8 mouse cellular contexts compared by ENCODE assay signal in genomic region chr5:117360631-117361541, GRCm38 (mm10). TPM values are rescaled to one million over a fixed set of nuclear protein-coding genes. Genes with fewer than 3 reads are reported as not detected.
A peak's percentile ranks its signal among the peaks of the same experiment; 100 is the strongest.
DNase-seq lines count a peak whose midpoint lies in the region; ATAC-seq and TF ChIP-seq lines count a peak whose summit lies in the region.

No protein-coding gene starts in this region.

- peaks cover 17% of the 10 kb centered on the region; the same call in 1 of the 2 replicates for H3K4me1 ChIP-seq in spleen, adult 2 months (ENCODE audit: control insufficient read depth, insufficient read depth, insufficient read length)
- H3K4me1 ChIP-seq in kidney, adult 2 months (ENCODE audit: control insufficient read depth, insufficient read depth, low read length), result peaks cover 65% of the 10 kb centered on the region

- H3K27me3 ChIP-seq in spleen, adult 2 months (ENCODE audit: control insufficient read depth, insufficient read depth, low read length), result no peaks in the 10 kb centered on the region
- no peaks in the 10 kb centered on the region for H3K27me3 ChIP-seq in kidney, adult 2 months (replicated peaks; ENCODE audit: control insufficient read depth, insufficient read depth, low read length)

- no peak for TF ChIP-seq CTCF in spleen, adult 2 months (IDR thresholded peaks at IDR 0.05; ENCODE audit: extremely low read depth, insufficient read depth, insufficient read length, insufficient replicate concordance)
- no peak for TF ChIP-seq CTCF in kidney, adult 2 months (conservative IDR thresholded peaks at IDR 0.05; ENCODE audit: insufficient read depth, insufficient read length, low read depth, low read length)

- peaks cover 16% of the 10 kb centered on the region for H3K36me3 ChIP-seq in spleen, adult 2 months (ENCODE audit: control insufficient read depth, insufficient read depth, low read length)
- no peaks in the 10 kb centered on the region; the same call in 1 of the 2 replicates for H3K36me3 ChIP-seq in kidney, adult 2 months (ENCODE audit: control insufficient read depth, insufficient read depth, low read length)

- peak; percentile 2; the same call in 1 of the 2 replicates for ATAC-seq in common myeloid progenitor, adult 5-6 weeks (replicated peaks; ENCODE audit: low read depth, poor library complexity, severe bottlenecking)
- no peak for ATAC-seq in erythroblast, adult 5-6 weeks (replicated peaks; ENCODE audit: low FRiP score, poor library complexity, severe bottlenecking)

- H3K27ac ChIP-seq in spleen, adult 2 months (ENCODE audit: insufficient read depth, low read length), result peak overlapping the region; percentile 17; the same call in 1 of the 2 replicates
- H3K27ac ChIP-seq in kidney, adult 2 months (ENCODE audit: insufficient read depth, low read depth, low read length), result peak overlapping the region; percentile 89

- no peak for DNase-seq in spleen, adult 2 months (ENCODE audit: low read depth in 1 of 2, low spot score in 2 of 2)
- DNase-seq in spleen, postnatal 14 days (ENCODE audit: low spot score in 2 of 2), result no peak
- DNase-seq in kidney, adult 2 months, result peak; percentile 90
- peak; percentile 51 for DNase-seq in lung, postnatal 36 days
- DNase-seq in left cerebral cortex, adult 8-10 months (ENCODE audit: low spot score in 2 of 2), result no peak
- no peak for DNase-seq in left cerebral cortex, adult 18-20 months (ENCODE audit: low spot score in 2 of 2)

- TF ChIP-seq POLR2A in spleen, adult 2 months (IDR thresholded peaks at IDR 0.05; ENCODE audit: low read depth, low read length), result no peak
- no peak for TF ChIP-seq POLR2A in kidney, adult 2 months (IDR thresholded peaks at IDR 0.05; ENCODE audit: low read depth, low read length)

- 70% methylated on average over 13 of the region's 13 CpGs for WGBS in spleen, adult 2 months
- WGBS in kidney, adult 2 months, result 24% methylated on average over 13 of the region's 13 CpGs

- H3K4me3 ChIP-seq in spleen, adult 2 months (ENCODE audit: extremely low read depth, insufficient read depth, insufficient read length), result no peak overlapping the region
- H3K4me3 ChIP-seq in kidney, adult 2 months (ENCODE audit: insufficient read depth, low read depth, low read length), result peak overlapping the region; percentile 23

RNA-seq across cellular contexts. Expression of gene Wsb2, which starts 3.8 kb away (rescaled TPM):
- polyA plus RNA-seq in spleen, adult 2 months (2012; rRNA removed), result 43.4 and 56.1 TPM in 2 replicates
- total RNA-seq in common myeloid progenitor, adult 5-6 weeks (2017), result 19.4 and 26.6 TPM in 2 replicates
- 205 and 234 TPM in 2 replicates for polyA plus RNA-seq in kidney, adult 2 months (2012; rRNA removed)
- 100 to 1,000 TPM; 263 to 297 (median 279) TPM for total RNA-seq in left cerebral cortex, adult 8-10 months (2022)
- total RNA-seq in erythroblast, adult 5-6 weeks (2015; ENCODE audit: low replicate concordance), result 2.9 and 5.6 TPM in 2 replicates
- total RNA-seq in erythroblast, adult 5-6 weeks (2017; ENCODE audit: low replicate concordance), result 3.1 and 4.2 TPM in 2 replicates
- 100 to 1,000 TPM; 305 to 313 TPM for total RNA-seq in left cerebral cortex, adult 18-20 months (2021)

RNA-seq across cellular contexts. Expression of gene Rfc5, which starts 28.0 kb away (rescaled TPM):
- 15.7 and 18.7 TPM in 2 replicates for polyA plus RNA-seq in spleen, adult 2 months (2012; rRNA removed)
- 64.0 and 68.8 TPM in 2 replicates for total RNA-seq in common myeloid progenitor, adult 5-6 weeks (2017)
- 12.9 and 13.0 TPM in 2 replicates for polyA plus RNA-seq in kidney, adult 2 months (2012; rRNA removed)
- total RNA-seq in left cerebral cortex, adult 8-10 months (2022), result 10 to 100 TPM; 11.6 to 18.0 (median 16.3) TPM
- 10.7 and 21.7 TPM in 2 replicates for total RNA-seq in erythroblast, adult 5-6 weeks (2015; ENCODE audit: low replicate concordance)
- 12.1 and 15.8 TPM in 2 replicates for total RNA-seq in erythroblast, adult 5-6 weeks (2017; ENCODE audit: low replicate concordance)
- total RNA-seq in left cerebral cortex, adult 18-20 months (2021), result 10 to 100 TPM; 13.0 to 18.8 TPM

RNA-seq across cellular contexts. Expression of gene Vsig10, which starts 42.0 kb away (rescaled TPM):
- 10.9 and 11.0 TPM in 2 replicates for polyA plus RNA-seq in spleen, adult 2 months (2012; rRNA removed)
- total RNA-seq in common myeloid progenitor, adult 5-6 weeks (2017), result 2.7 and 3.0 TPM in 2 replicates
- 17.2 and 20.8 TPM in 2 replicates for polyA plus RNA-seq in kidney, adult 2 months (2012; rRNA removed)
- total RNA-seq in left cerebral cortex, adult 8-10 months (2022), result 1 to 10 TPM; 1.7 to 3.6 (median 2.1) TPM
- total RNA-seq in erythroblast, adult 5-6 weeks (2015; ENCODE audit: low replicate concordance), result 0.84 TPM in 1 of 2 replicates, not detected in the other
- total RNA-seq in erythroblast, adult 5-6 weeks (2017; ENCODE audit: low replicate concordance), result 0.70 and 2.7 TPM in 2 replicates
- total RNA-seq in left cerebral cortex, adult 18-20 months (2021), result 1 to 10 TPM; 1.8 to 2.2 TPM

RNA-seq across cellular contexts. Expression of gene Ksr2, which starts 52.9 kb away (rescaled TPM):
- 0.30 and 0.43 TPM in 2 replicates for polyA plus RNA-seq in spleen, adult 2 months (2012; rRNA removed)
- under 0.01 and 0.19 TPM in 2 replicates for total RNA-seq in common myeloid progenitor, adult 5-6 weeks (2017)
- polyA plus RNA-seq in kidney, adult 2 months (2012; rRNA removed), result 1.6 and 1.9 TPM in 2 replicates
- 10 to 100 TPM; 40.3 to 43.9 (median 41.3) TPM for total RNA-seq in left cerebral cortex, adult 8-10 months (2022)
- total RNA-seq in erythroblast, adult 5-6 weeks (2015; ENCODE audit: low replicate concordance), result 0.21 TPM in 1 of 2 replicates, not detected in the other
- under 0.01 TPM in 1 of 2 replicates, not detected in the other for total RNA-seq in erythroblast, adult 5-6 weeks (2017; ENCODE audit: low replicate concordance)
- total RNA-seq in left cerebral cortex, adult 18-20 months (2021), result 10 to 100 TPM; 33.2 to 35.2 TPM

Comparison
In these comparisons a context has a peak if more than half of its experiments do, and no peak if none do; other contexts are left out.
1. DNase-seq: peak in kidney, adult 2 months (single experiment) and lung, postnatal 36 days (single experiment); none in spleen, adult 2 months (0 of 2), spleen, postnatal 14 days (0 of 2), left cerebral cortex, adult 8-10 months (0 of 2) and left cerebral cortex, adult 18-20 months (0 of 2).